Mouse (Mus musculus) liver, embryonic 15.5 days (tissue): ENCODE measurements around the gene Ccdc71. TPM values are rescaled to one million over a fixed set of nuclear protein-coding genes. Genes with fewer than 3 reads are reported as not detected.

ENCODE experiments used
- ATAC-seq: fragments of 200-750 bp; cut with Nextera tagmentation; 2 replicates; pipeline ENCODE4 v1.8.0; 2017; ENCODE audit warnings: moderate number of reproducible peaks, mild to moderate bottlenecking, moderate library complexity; ENCODE audit not compliant: insufficient read depth
- H3K27ac ChIP-seq: fragments of 300-500 bp; sonication (generic); replicated peaks from 2 replicates; pipeline ENCODE4 v1.5.1; 2015; ENCODE audit warnings: mild to moderate bottlenecking, inconsistent platforms
- H3K27me3 ChIP-seq: fragments of 300-500 bp; sonication (generic); 2 replicates; pipeline ENCODE4 v1.6.1; 2015; ENCODE audit warnings: mild to moderate bottlenecking, inconsistent platforms
- H3K36me3 ChIP-seq: fragments of 300-500 bp; sonication (generic); replicated peaks from 2 replicates; pipeline ENCODE4 v1.6.1; 2015; ENCODE audit warnings: moderate library complexity, mild to moderate bottlenecking, inconsistent platforms
- H3K4me1 ChIP-seq: fragments of 300-500 bp; sonication (generic); replicated peaks from 2 replicates; pipeline ENCODE4 v1.6.1; 2015; ENCODE audit warnings: inconsistent platforms
- H3K4me2 ChIP-seq: fragments of 300-500 bp; sonication (generic); 2 replicates; pipeline ENCODE4 v1.6.1; 2015; ENCODE audit warnings: moderate library complexity, mild to moderate bottlenecking, inconsistent platforms
- H3K4me3 ChIP-seq: fragments of 300-500 bp; sonication (generic); replicated peaks from 2 replicates; pipeline ENCODE4 v1.5.1; 2015; ENCODE audit warnings: mild to moderate bottlenecking, inconsistent platforms
- H3K9ac ChIP-seq: fragments of 300-500 bp; sonication (generic); 2 replicates; pipeline ENCODE4 v1.6.1; 2015; ENCODE audit warnings: moderate library complexity, mild to moderate bottlenecking, inconsistent platforms
- H3K9me3 ChIP-seq: fragments of 300-500 bp; sonication (generic); replicated peaks from 2 replicates; pipeline ENCODE4 v1.6.1; 2016; ENCODE audit warnings: inconsistent platforms
- WGBS: fragments of 180-500 bp; shearing (Covaris S2); methylation state at CpG from one replicate; pipeline ENCODE4 v1.1.7; 2015; ENCODE audit warnings: mixed read lengths; ENCODE audit not compliant: insufficient replicate concordance; 5-methylcytosine and 5-hydroxymethylcytosine counted together
- polyA plus RNA-seq: library from polyadenylated mRNA; unstranded; fragments of >200 nt; fragmentation: Nextera tagmentation; extraction: Ambion mirVana; gene quantifications from 2 replicates; pipeline ENCODE4 v1.2.1, GENCODE M21; 2015

Gene Ccdc71
- polyA plus RNA-seq, 1 experiment from 2014 or later, result 18.7 TPM

GRCm38 (mm10) chr9:108479721-108480351 is 19.5 kb downstream of the Ccdc71 start, which contains the start of gene Lamb2:
Lamb2 (plus strand) TSS chr9:108479736.
- Histone ChIP-seq H3K4me3 (peak within 1 kb of the TSS; percentile 54), H3K9ac (peak within 1 kb of the TSS; percentile 46; the same call in 1 of the 2 replicates), H3K27ac (peak within 1 kb of the TSS; percentile 51), H3K4me2 (peak within 1 kb of the TSS; percentile 60), H3K9me3 (no peaks in the 10 kb centered on the region), H3K36me3 (no peaks in the 10 kb centered on the region), H3K27me3 (peaks cover 24% of the 10 kb centered on the region), H3K4me1 (peaks cover 20% of the 10 kb centered on the region)
- 24% methylated on average over 10 of the region's 10 CpGs for WGBS
- ATAC-seq, result peak; percentile 20; the same call in 1 of the 2 replicates

- Histone ChIP-seq H3K4me2 (no peak overlapping the region), H3K4me1 (peaks cover 20% of the 10 kb centered on the region), H3K4me3 (no peak overlapping the region), H3K9ac (no peak overlapping the region), H3K27me3 (peaks cover 24% of the 10 kb centered on the region), H3K9me3 (no peaks in the 10 kb centered on the region), H3K36me3 (no peaks in the 10 kb centered on the region), H3K27ac (no peak overlapping the region)
- ATAC-seq, result no peak
- WGBS, result 80% methylated on average over 28 of the region's 28 CpGs
These were observed 20.6 kb downstream of the Ccdc71 start for GRCm38 (mm10) chr9:108480813-108481519.

- H3K36me3 ChIP-seq, result no peaks in the 10 kb centered on the region
- peaks cover 24% of the 10 kb centered on the region for H3K27me3 ChIP-seq
- H3K27ac ChIP-seq, result no peak overlapping the region
- whole genome bisulfite sequencing, result 71% methylated on average over 19 of the region's 19 CpGs
- ATAC-seq, result no peak
- no peaks in the 10 kb centered on the region for H3K9me3 ChIP-seq
- no peak overlapping the region for H3K4me3 ChIP-seq
- H3K9ac ChIP-seq, result no peak overlapping the region
- peaks cover 20% of the 10 kb centered on the region for H3K4me1 ChIP-seq
- no peak overlapping the region for H3K4me2 ChIP-seq
These were observed 21.3 kb downstream of the Ccdc71 start for GRCm38 (mm10) chr9:108481520-108482210.

- Histone ChIP-seq H3K9ac (no peak overlapping the region), H3K4me2 (no peak overlapping the region), H3K27ac (no peak overlapping the region), H3K36me3 (peaks cover 6% of the 10 kb centered on the region; the same call in 1 of the 2 replicates), H3K27me3 (peaks cover 18% of the 10 kb centered on the region), H3K9me3 (no peaks in the 10 kb centered on the region), H3K4me1 (peaks cover 20% of the 10 kb centered on the region), H3K4me3 (no peak overlapping the region)
- no peak for ATAC-seq
- WGBS, result 87% methylated on average over 18 of the region's 18 CpGs
These were observed 22.9 kb downstream of the Ccdc71 start for GRCm38 (mm10) chr9:108483051-108483790.

GRCm38 (mm10) chr9:108484021-108484420 is 23.7 kb downstream of the Ccdc71 start:
- Histone ChIP-seq H3K9me3 (no peaks in the 10 kb centered on the region), H3K9ac (no peak overlapping the region), H3K27ac (no peak overlapping the region), H3K4me3 (no peak overlapping the region), H3K27me3 (peaks cover 13% of the 10 kb centered on the region; the same call in 1 of the 2 replicates), H3K4me2 (no peak overlapping the region), H3K4me1 (peaks cover 15% of the 10 kb centered on the region), H3K36me3 (peaks cover 6% of the 10 kb centered on the region; the same call in 1 of the 2 replicates)
- no peak for ATAC-seq
- WGBS, result 79% methylated on average over 15 of the region's 15 CpGs

- Histone ChIP-seq H3K9ac (no peak overlapping the region), H3K27ac (no peak overlapping the region), H3K4me2 (no peak overlapping the region), H3K4me1 (peaks cover 11% of the 10 kb centered on the region), H3K36me3 (peaks cover 6% of the 10 kb centered on the region; the same call in 1 of the 2 replicates), H3K4me3 (no peak overlapping the region), H3K27me3 (no peaks in the 10 kb centered on the region), H3K9me3 (no peaks in the 10 kb centered on the region)
- no peak for ATAC-seq
- WGBS, result 78% methylated on average over 19 of the region's 19 CpGs
These were observed 25.1 kb downstream of the Ccdc71 start for GRCm38 (mm10) chr9:108485301-108485875.

- H3K27me3 ChIP-seq, result no peaks in the 10 kb centered on the region
- WGBS, result 65% methylated on average over 8 of the region's 8 CpGs
- H3K4me2 ChIP-seq, result no peak overlapping the region
- no peaks in the 10 kb centered on the region for H3K9me3 ChIP-seq
- no peak overlapping the region for H3K4me3 ChIP-seq
- ATAC-seq, result no peak
- H3K4me1 ChIP-seq, result peaks cover 19% of the 10 kb centered on the region
- H3K27ac ChIP-seq, result no peak overlapping the region
- no peak overlapping the region for H3K9ac ChIP-seq
- H3K36me3 ChIP-seq, result peaks cover 6% of the 10 kb centered on the region; the same call in 1 of the 2 replicates
These were observed 26.7 kb downstream of the Ccdc71 start for GRCm38 (mm10) chr9:108486973-108487530.

- Histone ChIP-seq H3K27ac (no peak overlapping the region), H3K27me3 (no peaks in the 10 kb centered on the region), H3K4me3 (no peak overlapping the region), H3K4me1 (peaks cover 29% of the 10 kb centered on the region), H3K9ac (no peak overlapping the region), H3K9me3 (no peaks in the 10 kb centered on the region), H3K36me3 (peaks cover 19% of the 10 kb centered on the region), H3K4me2 (no peak overlapping the region)
- 83% methylated on average over 17 of the region's 17 CpGs for WGBS
- no peak for ATAC-seq
These were observed 28.1 kb downstream of the Ccdc71 start for GRCm38 (mm10) chr9:108488403-108488802.

GRCm38 (mm10) chr9:108489215-108489614 is 28.9 kb downstream of the Ccdc71 start:
- H3K27me3 ChIP-seq, result no peaks in the 10 kb centered on the region
- WGBS, result 88% methylated on average over 20 of the region's 20 CpGs
- peaks cover 27% of the 10 kb centered on the region for H3K36me3 ChIP-seq

More at GRCm38 (mm10) chr9:108489215-108489614, 28.9 kb downstream of the Ccdc71 start:
- H3K4me2 ChIP-seq, result no peak overlapping the region
- peak overlapping the region; percentile 97; the same call in 1 of the 2 replicates for H3K27ac ChIP-seq
- no peak overlapping the region for H3K4me3 ChIP-seq
- H3K4me1 ChIP-seq, result peaks cover 29% of the 10 kb centered on the region
- H3K9ac ChIP-seq, result no peak overlapping the region
- H3K9me3 ChIP-seq, result no peaks in the 10 kb centered on the region
- no peak for ATAC-seq
